Mouse (Mus musculus) kidney, embryonic 14.5 days (tissue): Measurements from ENCODE around the gene Ssu2. TPM values are rescaled to one million over a fixed set of nuclear protein-coding genes. Genes with fewer than 3 reads are reported as not detected.

ENCODE experiments used
- ATAC-seq: fragments of 200-750 bp; cut with Nextera tagmentation; 2 replicates; pipeline ENCODE4 v1.8.0; 2017; ENCODE audit warnings: moderate number of reproducible peaks, mild to moderate bottlenecking, moderate TSS enrichment, moderate library complexity; ENCODE audit not compliant: low FRiP score, low TSS enrichment
- H3K27ac ChIP-seq: fragments of 300-500 bp; sonication (generic); 2 replicates; pipeline ENCODE4 v1.5.1; 2014; ENCODE audit warnings: low read depth, mild to moderate bottlenecking, low read length, moderate library complexity, mixed read lengths
- H3K27me3 ChIP-seq: fragments of 300-500 bp; sonication (generic); 2 replicates; pipeline ENCODE4 v1.6.1; 2014; ENCODE audit warnings: mild to moderate bottlenecking, low read length; ENCODE audit not compliant: control insufficient read depth, insufficient read depth
- H3K36me3 ChIP-seq: fragments of 300-500 bp; sonication (generic); 2 replicates; pipeline ENCODE4 v1.6.1; 2014; ENCODE audit warnings: low read length, mixed read lengths; ENCODE audit not compliant: control insufficient read depth, insufficient read depth
- H3K4me1 ChIP-seq: fragments of 300-500 bp; sonication (generic); 2 replicates; pipeline ENCODE4 v1.6.1; 2014; ENCODE audit warnings: low read length, mixed read lengths; ENCODE audit not compliant: control insufficient read depth, insufficient read depth
- H3K4me2 ChIP-seq: fragments of 300-500 bp; sonication (generic); replicated peaks from 2 replicates; pipeline ENCODE4 v1.6.1; 2014; ENCODE audit warnings: low read depth, mild to moderate bottlenecking, low read length
- H3K4me3 ChIP-seq: fragments of 300-500 bp; sonication (generic); 2 replicates; pipeline ENCODE4 v1.5.1; 2014; ENCODE audit warnings: mild to moderate bottlenecking, low read length
- H3K9ac ChIP-seq: fragments of 300-500 bp; sonication (generic); 2 replicates; pipeline ENCODE4 v1.6.1; 2014; ENCODE audit warnings: low read depth, mild to moderate bottlenecking, low read length, moderate library complexity
- H3K9me3 ChIP-seq: fragments of 300-500 bp; sonication (generic); 2 replicates; pipeline ENCODE4 v1.6.1; 2016; ENCODE audit warnings: low read length; ENCODE audit not compliant: control insufficient read depth
- WGBS: fragments of 180-500 bp; shearing (Covaris S2); extraction: QIAGEN DNeasy Blood & Tissue Kit; methylation state at CpG from one replicate; pipeline ENCODE4 v1.1.7; 2014; 5-methylcytosine and 5-hydroxymethylcytosine counted together
- polyA plus RNA-seq: library from polyadenylated mRNA; unstranded; fragments of >200 nt; fragmentation: Nextera tagmentation; extraction: Ambion mirVana; gene quantifications from 2 replicates; pipeline ENCODE4 v1.2.1, GENCODE M21; 2014

Gene Ssu2
- polyA plus RNA-seq, 1 experiment from 2014 or later: 3.2 TPM

GRCm38 (mm10) chr6:112327793-112328192 lies 60.0 kb downstream of the Ssu2 start:
- H3K27ac ChIP-seq: no peak overlapping the region
- no peak overlapping the region for H3K4me3 ChIP-seq
- no peak overlapping the region for H3K4me2 ChIP-seq
- no peaks in the 10 kb centered on the region for H3K36me3 ChIP-seq
- no peaks in the 10 kb centered on the region for H3K4me1 ChIP-seq
- no peaks in the 10 kb centered on the region for H3K9me3 ChIP-seq
- no peak for ATAC-seq
- no peaks in the 10 kb centered on the region for H3K27me3 ChIP-seq
- 35% methylated on average over 5 of the region's 5 CpGs for WGBS
- no peak overlapping the region for H3K9ac ChIP-seq

DNA sequence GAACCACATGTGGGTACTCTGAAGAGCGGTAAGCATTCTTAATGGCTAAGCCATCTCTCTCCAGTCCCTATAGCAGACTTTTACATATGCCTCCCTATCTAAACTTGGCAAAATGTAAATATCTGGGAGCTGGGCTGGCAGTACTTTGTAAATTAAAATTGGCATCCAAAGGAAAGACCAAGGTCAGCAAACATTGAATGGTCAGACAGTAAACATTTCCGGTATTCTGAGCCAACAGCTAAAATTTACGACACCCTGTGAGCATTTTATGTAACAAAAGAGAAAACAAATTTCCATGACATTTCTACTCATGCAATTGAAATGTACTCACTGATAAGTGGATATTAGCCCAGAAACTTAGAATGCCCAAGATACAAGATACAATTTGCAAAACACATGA lies 62.6 kb downstream of the Ssu2 start:
- 85% methylated on average over 3 of the region's 3 CpGs for WGBS
- H3K4me3 ChIP-seq: no peak overlapping the region
- H3K9me3 ChIP-seq: no peaks in the 10 kb centered on the region
- no peak overlapping the region for H3K9ac ChIP-seq
- no peaks in the 10 kb centered on the region for H3K27me3 ChIP-seq
- no peaks in the 10 kb centered on the region for H3K36me3 ChIP-seq
- H3K27ac ChIP-seq: no peak overlapping the region
- ATAC-seq: no peak
- H3K4me1 ChIP-seq: no peaks in the 10 kb centered on the region
- no peak overlapping the region for H3K4me2 ChIP-seq

DNA sequence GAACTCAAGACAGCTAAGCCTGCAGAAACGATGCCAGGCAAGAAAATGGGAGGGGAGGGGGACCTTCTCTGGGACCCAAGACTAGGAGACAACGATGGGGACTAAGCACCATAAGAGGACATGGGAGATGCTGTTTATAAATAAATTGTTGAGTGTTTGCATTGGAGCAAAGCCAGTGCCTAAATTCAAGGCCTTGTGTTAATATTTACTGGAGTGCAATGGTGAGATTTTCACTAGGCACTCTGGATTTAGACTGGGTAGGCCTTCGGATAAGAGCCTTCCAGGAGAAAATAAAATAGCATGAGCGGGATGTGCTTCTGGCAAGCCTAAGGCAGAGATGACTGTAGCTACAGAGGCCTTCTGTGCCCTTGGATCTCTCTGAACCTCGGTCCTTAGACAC lies 64.9 kb downstream of the Ssu2 start:
- Histone ChIP-seq H3K9ac (no peak overlapping the region), H3K27me3 (no peaks in the 10 kb centered on the region), H3K4me2 (no peak overlapping the region), H3K4me3 (no peak overlapping the region), H3K4me1 (no peaks in the 10 kb centered on the region), H3K36me3 (no peaks in the 10 kb centered on the region), H3K9me3 (no peaks in the 10 kb centered on the region), H3K27ac (no peak overlapping the region)
- ATAC-seq: no peak
- 91% methylated on average over 5 of the region's 5 CpGs for WGBS

DNA sequence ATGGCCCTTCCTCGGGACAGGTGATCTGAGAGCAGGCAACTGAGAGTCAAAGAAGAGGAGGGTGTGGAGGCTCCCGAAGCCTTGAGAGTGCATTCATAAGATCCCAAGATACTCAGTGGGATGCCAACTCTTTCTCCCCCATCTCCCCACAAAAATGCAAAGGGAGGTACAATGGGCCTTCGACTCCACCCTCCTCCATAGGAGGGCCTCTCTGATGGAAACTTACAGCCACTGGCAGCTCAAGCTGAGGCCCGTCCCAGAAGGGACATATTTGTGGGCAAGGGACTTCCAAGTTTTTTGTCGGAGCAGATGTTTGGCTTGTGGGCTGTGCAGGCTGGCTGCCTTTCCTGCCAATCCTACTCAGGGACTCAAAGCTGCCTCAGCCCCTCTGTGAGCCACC lies 67.1 kb downstream of the Ssu2 start:
- no peak overlapping the region for H3K27ac ChIP-seq
- 49% methylated on average over 5 of the region's 5 CpGs for WGBS
- no peak overlapping the region for H3K9ac ChIP-seq
- H3K27me3 ChIP-seq: no peaks in the 10 kb centered on the region
- H3K9me3 ChIP-seq: no peaks in the 10 kb centered on the region
- no peak overlapping the region for H3K4me3 ChIP-seq
- no peak for ATAC-seq
- no peak overlapping the region for H3K4me2 ChIP-seq
- H3K4me1 ChIP-seq: no peaks in the 10 kb centered on the region
- no peaks in the 10 kb centered on the region for H3K36me3 ChIP-seq

GRCm38 (mm10) chr6:112319449-112319848 lies 68.4 kb downstream of the Ssu2 start:
- Histone ChIP-seq H3K9me3 (no peaks in the 10 kb centered on the region), H3K4me1 (no peaks in the 10 kb centered on the region), H3K4me3 (no peak overlapping the region), H3K4me2 (no peak overlapping the region), H3K27me3 (no peaks in the 10 kb centered on the region), H3K27ac (no peak overlapping the region), H3K9ac (no peak overlapping the region), H3K36me3 (no peaks in the 10 kb centered on the region)
- WGBS: 92% methylated on average over 4 of the region's 4 CpGs
- no peak for ATAC-seq

- Histone ChIP-seq H3K9ac (no peak overlapping the region), H3K9me3 (no peaks in the 10 kb centered on the region), H3K4me1 (peaks cover 11% of the 10 kb centered on the region), H3K36me3 (no peaks in the 10 kb centered on the region), H3K27me3 (no peaks in the 10 kb centered on the region), H3K4me2 (no peak overlapping the region), H3K27ac (no peak overlapping the region), H3K4me3 (no peak overlapping the region)
- ATAC-seq: 0 out of 2 replicates have a peak, but pooled peaks have one; percentile 37
- 6% methylated on average over 4 of the region's 4 CpGs for WGBS
Observed at GRCm38 (mm10) chr6:112311385-112311784, 76.4 kb downstream of the Ssu2 start.

DNA sequence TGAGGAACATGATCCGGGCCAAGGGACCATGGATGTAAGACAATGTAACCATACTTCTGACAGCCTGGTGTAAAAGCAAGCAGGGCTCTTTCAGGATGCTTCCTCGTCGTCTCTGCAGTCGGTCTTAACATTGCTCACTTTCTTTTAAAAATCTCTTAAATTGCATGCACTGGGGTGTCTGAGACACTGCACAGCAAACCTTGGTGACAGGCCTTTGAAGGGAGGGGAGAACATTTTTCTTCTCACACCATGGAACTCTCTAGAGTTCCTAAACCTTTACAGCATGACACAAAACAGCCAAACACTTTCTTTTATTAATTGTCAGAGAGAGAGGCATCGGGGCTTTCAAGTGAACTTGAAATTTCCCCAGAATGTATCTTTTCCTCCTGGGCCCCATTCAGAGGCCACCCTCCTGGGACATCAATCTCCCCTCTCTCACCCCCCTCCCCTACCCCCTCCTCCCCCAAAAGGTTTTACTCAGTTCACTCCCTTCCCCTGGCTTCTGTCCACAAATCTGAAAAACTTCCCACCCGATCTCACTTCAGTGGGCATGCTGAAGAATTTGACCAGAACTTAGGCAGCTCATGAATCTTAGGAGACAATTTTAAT lies 78.4 kb downstream of the Ssu2 start:
- no peak overlapping the region for H3K4me3 ChIP-seq
- H3K27ac ChIP-seq: peak overlapping the region; percentile 59; the same call in 1 of the 2 replicates
- H3K36me3 ChIP-seq: no peaks in the 10 kb centered on the region
- WGBS: 34% methylated on average over 6 of the region's 6 CpGs
- H3K9ac ChIP-seq: no peak overlapping the region
- H3K27me3 ChIP-seq: no peaks in the 10 kb centered on the region
- H3K4me2 ChIP-seq: no peak overlapping the region
- peak; percentile 45 for ATAC-seq
- H3K4me1 ChIP-seq: peaks cover 17% of the 10 kb centered on the region
- H3K9me3 ChIP-seq: no peaks in the 10 kb centered on the region

Other genes starting within 250 kb of the Ssu2 start
- 14.5 and 20.0 TPM in 2 replicates for gene Lmcd1, start 114.3 kb downstream of the Ssu2 start, polyA plus RNA-seq
- gene Cav3, start 71.5 kb upstream of the Ssu2 start, polyA plus RNA-seq: 0.31 and 0.56 TPM in 2 replicates
- gene Oxtr, start 101.9 kb upstream of the Ssu2 start, polyA plus RNA-seq: 4.0 and 8.2 TPM in 2 replicates